Mouse (Mus musculus) liver, adult 2 months (tissue): Measurements from ENCODE around the gene Itpkb. TPM values are rescaled to one million over a fixed set of nuclear protein-coding genes. Genes with fewer than 3 reads are reported as not detected.

Source experiments
- DNase-seq: peaks from one replicate; pipeline ENCODE4 v3.0.0-alpha.2; 2011; ENCODE audit warnings: low read depth, low spot score; ENCODE audit errors: extremely low read depth
- H3K27ac ChIP-seq: fragments of 200-500 bp; replicated peaks from 2 replicates; pipeline ENCODE4 v1.5.1; 2012; ENCODE audit warnings: low read depth, mild to moderate bottlenecking, control low read depth, inconsistent platforms, low read length; ENCODE audit not compliant: insufficient read depth
- H3K27me3 ChIP-seq: fragments of 200-500 bp; 2 replicates; pipeline ENCODE4 v1.6.1; 2012; ENCODE audit warnings: mild to moderate bottlenecking, moderate library complexity, low read length, inconsistent platforms; ENCODE audit not compliant: control insufficient read depth, insufficient read depth
- H3K36me3 ChIP-seq: fragments of 200-500 bp; 2 replicates; pipeline ENCODE4 v1.6.1; 2012; ENCODE audit warnings: low read length, inconsistent platforms; ENCODE audit not compliant: control insufficient read depth, insufficient read depth
- H3K4me1 ChIP-seq: fragments of 200-500 bp; 2 replicates; pipeline ENCODE4 v1.6.1; 2011; ENCODE audit warnings: low read length; ENCODE audit not compliant: control insufficient read depth, insufficient read depth
- H3K4me3 ChIP-seq: fragments of 200-500 bp; 2 replicates; pipeline ENCODE4 v1.5.1; 2011; ENCODE audit warnings: low read depth, mild to moderate bottlenecking, control low read depth, low read length, moderate library complexity; ENCODE audit not compliant: insufficient read depth
- H3K79me2 ChIP-seq: fragments of 200-500 bp; 2 replicates; pipeline ENCODE4 v1.6.1; 2012; ENCODE audit warnings: inconsistent platforms, mild to moderate bottlenecking, low read length, moderate library complexity; ENCODE audit not compliant: control insufficient read depth, insufficient read depth
- H3K9ac ChIP-seq: fragments of 200-500 bp; 2 replicates; pipeline ENCODE4 v1.6.1; 2012; ENCODE audit warnings: low read depth, mild to moderate bottlenecking, control low read depth, inconsistent platforms, low read length
- CTCF ChIP-seq: fragments of 200-500 bp; IDR thresholded peaks from 2 replicates; pipeline ENCODE4 v1.5.1; 2011; ENCODE audit warnings: low read depth, low read length, control low read depth
- POLR2A ChIP-seq: fragments of 200-500 bp; IDR thresholded peaks from 2 replicates; pipeline ENCODE4 v1.6.1; 2011; ENCODE audit warnings: low read length, control low read depth; ENCODE audit not compliant: insufficient read depth; ENCODE audit errors: extremely low read depth
- WGBS: fragments of 180-500 bp; shearing (Covaris S2); methylation state at CpG from one replicate; pipeline ENCODE4 v1.1.7; 2018; 5-methylcytosine and 5-hydroxymethylcytosine counted together
- polyA plus RNA-seq: library from polyadenylated mRNA; depleted of rRNA; stranded (reverse); fragments of >200 nt; gene quantifications from 2 replicates; pipeline ENCODE4 v1.2.3, GENCODE M21; 2012
- total RNA-seq: library from RNA; depleted of rRNA; stranded (reverse); fragments of >200 nt; gene quantifications from 2 replicates; pipeline ENCODE4 v1.2.3, GENCODE M21; 2014

Itpkb gene
- total and polyA plus RNA-seq, 2 experiments, result 2.7 to 3.7 TPM

DNA sequence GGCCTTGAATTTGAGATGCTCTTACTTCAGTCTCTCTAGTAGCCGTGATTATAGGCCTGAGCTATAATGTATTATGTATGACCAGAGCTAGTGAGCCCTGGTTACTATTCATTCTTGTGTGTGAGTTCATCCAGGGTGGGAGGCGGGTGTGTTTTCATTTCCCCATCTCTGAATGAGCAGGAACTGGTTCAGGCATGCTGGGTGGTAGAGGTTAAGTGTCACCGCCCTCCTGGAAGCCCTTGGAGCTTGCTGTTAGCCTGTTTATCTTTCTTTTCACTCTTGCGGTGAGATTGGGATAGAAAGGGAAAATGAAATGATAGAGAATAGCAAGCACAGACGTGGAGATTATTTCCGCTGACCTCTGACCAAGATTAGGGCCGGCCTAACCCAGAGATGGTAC, 12.7 kb downstream of the Itpkb start:
- no peak for TF ChIP-seq CTCF
- H3K9ac ChIP-seq, result no peak overlapping the region
- no peaks in the 10 kb centered on the region; the same call in 1 of the 2 replicates for H3K4me1 ChIP-seq
- H3K27ac ChIP-seq, result no peak overlapping the region
- no peaks in the 10 kb centered on the region for H3K27me3 ChIP-seq
- no peaks in the 10 kb centered on the region; the same call in 1 of the 2 replicates for H3K79me2 ChIP-seq
- no peak overlapping the region for H3K4me3 ChIP-seq
- WGBS, result 75% methylated on average over 7 of the region's 7 CpGs
- H3K36me3 ChIP-seq, result no peaks in the 10 kb centered on the region
- DNase-seq, result no peak

- TF ChIP-seq CTCF, result no peak
- no peak for TF ChIP-seq POLR2A
- H3K27ac ChIP-seq, result no peak overlapping the region
- H3K4me1 ChIP-seq, result no peaks in the 10 kb centered on the region; the same call in 1 of the 2 replicates
- H3K27me3 ChIP-seq, result no peaks in the 10 kb centered on the region
- WGBS, result 54% methylated on average over 8 of the region's 8 CpGs
- H3K79me2 ChIP-seq, result no peaks in the 10 kb centered on the region; the same call in 1 of the 2 replicates
- no peaks in the 10 kb centered on the region for H3K36me3 ChIP-seq
- H3K4me3 ChIP-seq, result no peak overlapping the region
- no peak for DNase-seq
- no peak overlapping the region for H3K9ac ChIP-seq
These were observed 13.3 kb downstream of the Itpkb start for GRCm38 (mm10) chr1:180343434-180344210.

DNA sequence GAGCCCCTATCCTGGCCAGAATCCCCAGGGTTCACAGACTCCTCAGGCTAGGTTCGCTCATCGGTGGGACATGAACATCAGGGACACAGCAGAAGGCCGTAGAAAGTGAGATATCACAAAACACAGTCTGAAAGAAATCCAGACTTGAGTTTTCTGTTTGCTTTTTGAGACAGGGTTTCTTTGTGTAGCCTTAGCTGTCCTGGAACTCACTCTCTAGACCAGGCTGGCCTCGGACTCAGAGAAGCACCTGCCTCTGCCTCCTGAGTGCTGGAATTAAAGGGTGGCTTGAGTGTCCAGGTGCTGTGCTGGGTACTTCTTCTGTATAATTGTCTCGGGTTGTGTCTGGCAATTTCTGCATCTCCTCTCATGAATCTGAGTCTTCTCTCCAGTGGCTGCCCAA, 14.8 kb downstream of the Itpkb start:
- H3K36me3 ChIP-seq, result no peaks in the 10 kb centered on the region
- H3K4me1 ChIP-seq, result no peaks in the 10 kb centered on the region
- TF ChIP-seq CTCF (no peak), POLR2A (no peak)
- H3K9ac ChIP-seq, result no peak overlapping the region
- 91% methylated on average over 5 of the region's 5 CpGs for WGBS
- no peak for DNase-seq
- no peak overlapping the region for H3K4me3 ChIP-seq
- no peaks in the 10 kb centered on the region for H3K27me3 ChIP-seq
- H3K27ac ChIP-seq, result no peak overlapping the region
- H3K79me2 ChIP-seq, result no peaks in the 10 kb centered on the region; the same call in 1 of the 2 replicates

- Histone ChIP-seq H3K4me3 (no peak overlapping the region), H3K4me1 (no peaks in the 10 kb centered on the region), H3K27me3 (no peaks in the 10 kb centered on the region), H3K36me3 (no peaks in the 10 kb centered on the region), H3K27ac (no peak overlapping the region), H3K79me2 (no peaks in the 10 kb centered on the region), H3K9ac (no peak overlapping the region)
- DNase-seq, result no peak
- WGBS, result 85% methylated on average over 4 of the region's 4 CpGs
- TF ChIP-seq POLR2A, result no peak
- no peak for TF ChIP-seq CTCF
These were observed 16.8 kb downstream of the Itpkb start for GRCm38 (mm10) chr1:180347059-180347458.

GRCm38 (mm10) chr1:180347907-180348306, 17.6 kb downstream of the Itpkb start:
- H3K79me2 ChIP-seq, result no peaks in the 10 kb centered on the region
- DNase-seq, result no peak
- no peaks in the 10 kb centered on the region for H3K27me3 ChIP-seq
- no peak overlapping the region for H3K27ac ChIP-seq
- no peak overlapping the region for H3K9ac ChIP-seq
- peaks cover 2% of the 10 kb centered on the region; the same call in 1 of the 2 replicates for H3K4me1 ChIP-seq
- 87% methylated on average over 6 of the region's 6 CpGs for WGBS
- no peaks in the 10 kb centered on the region for H3K36me3 ChIP-seq
- TF ChIP-seq POLR2A, result no peak
- no peak for TF ChIP-seq CTCF
- H3K4me3 ChIP-seq, result no peak overlapping the region

DNA sequence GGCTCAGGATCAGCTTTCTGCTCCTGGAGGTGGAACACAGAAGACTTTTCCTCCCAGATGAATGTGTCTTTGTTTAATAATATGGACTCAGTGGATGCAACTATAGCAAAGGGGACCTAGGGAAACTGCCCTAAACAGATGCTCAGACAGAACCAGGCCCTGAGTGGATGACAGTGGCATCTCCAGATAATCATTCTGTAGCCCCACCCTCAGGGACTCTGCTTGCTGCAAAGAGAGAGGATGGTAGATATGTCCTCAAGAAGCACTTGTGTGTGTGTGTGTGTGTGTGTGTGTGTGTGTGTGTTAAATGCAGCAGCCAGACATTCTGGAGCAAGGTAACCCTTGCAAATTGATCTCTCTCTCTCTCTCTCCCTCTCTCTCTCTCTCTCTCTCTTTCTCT, 18.8 kb downstream of the Itpkb start:
- Histone ChIP-seq H3K4me3 (no peak overlapping the region), H3K4me1 (peaks cover 2% of the 10 kb centered on the region; the same call in 1 of the 2 replicates), H3K9ac (no peak overlapping the region), H3K27me3 (no peaks in the 10 kb centered on the region), H3K36me3 (no peaks in the 10 kb centered on the region), H3K79me2 (no peaks in the 10 kb centered on the region), H3K27ac (no peak overlapping the region)
- DNase-seq, result no peak
- TF ChIP-seq POLR2A (no peak), CTCF (no peak)
